Mouse (Mus musculus): ENCODE data around the gene Ccrl2. TPM values are rescaled to one million over a fixed set of nuclear protein-coding genes. Genes with fewer than 3 reads are reported as not detected.

Ccrl2 gene
- total and polyA plus RNA-seq, 3 experiments, result 5.3 to 13.0 (median 9.0) TPM

GRCm38 (mm10) chr9:111097543-111097942 lies 40.2 kb upstream of the Ccrl2 start:
- in situ Hi-C loops (cut with MboI; ENCODE audit: low pct_ligation_motif_present, low pct_unique_long_range_greater_than_20kb, low sequenced_read_pairs), result loop anchor here (10.0 kb wide), 1 partner anchor 117 kb away; no protein-coding TSS in a partner anchor
- H3K4me2 ChIP-seq (ENCODE audit: insufficient read depth, low read depth, poor library complexity, severe bottlenecking), result no peak overlapping the region
- H3K36me3 ChIP-seq (replicated peaks in 1 of 2; ENCODE audit: control insufficient read depth in 1 of 2, insufficient read depth in 1 of 2, low read length in 1 of 2), result no peaks in the 10 kb centered on the region
- H3K9ac ChIP-seq (ENCODE audit: insufficient read depth, low read depth), result no peak overlapping the region
- no peaks in the 10 kb centered on the region for H3K27me3 ChIP-seq (replicated peaks)
- TF ChIP-seq KAT2A (IDR thresholded peaks at IDR 0.05; ENCODE audit: insufficient replicate concordance, low read length) (no peak), E2F4 (IDR thresholded peaks at IDR 0.05; ENCODE audit: insufficient replicate concordance, low read depth, low read length) (no peak), POLR2A (IDR thresholded peaks at IDR 0.05; ENCODE audit: low read depth, low read length) (no peak), TCF12 (IDR thresholded peaks at IDR 0.05; ENCODE audit: low read depth, low read length) (no peak), SIN3A (IDR thresholded peaks at IDR 0.05; ENCODE audit: low read length) (no peak), IRF4 (IDR thresholded peaks at IDR 0.05; ENCODE audit: low read depth, low read length) (no peak)
- no peaks in the 10 kb centered on the region for H3K79me2 ChIP-seq (replicated peaks; ENCODE audit: control insufficient read depth, extremely low read depth, insufficient read depth, poor library complexity, severe bottlenecking)
- no peak for DNase-seq (ENCODE audit: extremely low read depth)
- no peak overlapping the region for H3K4me3 ChIP-seq (replicated peaks in 1 of 3; ENCODE audit: low read depth in 2 of 3, low read length in 2 of 3, poor library complexity in 1 of 3)
- H3K4me1 ChIP-seq (ENCODE audit: control insufficient read depth in 1 of 2, insufficient read depth in 2 of 2), result peaks cover 21 to 35% of the 10 kb centered on the region in 2 experiments
- dilution Hi-C loops (cut with MboI; ENCODE audit: extremely low pct_ligation_motif_present, extremely low pct_unique_long_range_greater_than_20kb, low sequenced_read_pairs), result no loop called here
- H3K27ac ChIP-seq (ENCODE audit: insufficient read depth, low read depth), result no peak overlapping the region
- no peaks in the 10 kb centered on the region for H3K9me3 ChIP-seq (replicated peaks; ENCODE audit: low read length)

GRCm38 (mm10) chr9:111096419-111097326 lies 39.4 kb upstream of the Ccrl2 start:
- peaks cover 21 to 35% of the 10 kb centered on the region in 2 experiments for H3K4me1 ChIP-seq (ENCODE audit: control insufficient read depth in 1 of 2, insufficient read depth in 2 of 2)
- peak overlapping the region; percentile 69 for H3K4me2 ChIP-seq (ENCODE audit: insufficient read depth, low read depth, poor library complexity, severe bottlenecking)
- DNase-seq (ENCODE audit: extremely low read depth), result peak; percentile 73
- no peaks in the 10 kb centered on the region for H3K9me3 ChIP-seq (replicated peaks; ENCODE audit: low read length)
- TF ChIP-seq ETS1 (conservative IDR thresholded peaks at IDR 0.05; ENCODE audit: low read depth, low read length) (no peak; the same call in 1 of the 2 replicates), MAFK (IDR thresholded peaks at IDR 0.05; ENCODE audit: insufficient replicate concordance, low read length) (no peak), NELFE (IDR thresholded peaks at IDR 0.05; ENCODE audit: low read depth, low read length) (no peak), KAT2A (IDR thresholded peaks at IDR 0.05; ENCODE audit: insufficient replicate concordance, low read length) (no peak), HCFC1 (IDR thresholded peaks at IDR 0.05; ENCODE audit: low read depth, low read length) (no peak), ZMIZ1 (IDR thresholded peaks at IDR 0.05; ENCODE audit: low read depth, low read length) (no peak), MXI1 (IDR thresholded peaks at IDR 0.05; ENCODE audit: low read depth, low read length) (no peak), USF2 (conservative IDR thresholded peaks at IDR 0.05; ENCODE audit: low read depth, low read length) (no peak), EP300 (IDR thresholded peaks at IDR 0.05; ENCODE audit: low read length) (peak; percentile 47; the same call in 1 of the 2 replicates), CHD2 (IDR thresholded peaks at IDR 0.05; ENCODE audit: low read length) (no peak), ZC3H11A (IDR thresholded peaks at IDR 0.05; ENCODE audit: low read depth, low read length) (no peak), POLR2AphosphoS2 (IDR thresholded peaks at IDR 0.05; ENCODE audit: low read depth, low read length) (no peak), ELF1 (IDR thresholded peaks at IDR 0.05; ENCODE audit: low read depth, low read length) (no peak), MAX (IDR thresholded peaks at IDR 0.05; ENCODE audit: low read length) (no peak), BHLHE40 (IDR thresholded peaks at IDR 0.05; ENCODE audit: low read depth, low read length) (peak; percentile 98), MEF2A (IDR thresholded peaks at IDR 0.05; ENCODE audit: borderline replicate concordance, low read depth, low read length) (no peak), SIN3A (IDR thresholded peaks at IDR 0.05; ENCODE audit: low read length) (no peak), NRF1 (IDR thresholded peaks at IDR 0.05; ENCODE audit: low read depth, low read length) (no peak), JUND (conservative IDR thresholded peaks at IDR 0.05; ENCODE audit: low read depth, low read length) (no peak), IRF4 (IDR thresholded peaks at IDR 0.05; ENCODE audit: low read depth, low read length) (peak; percentile 78), ZKSCAN1 (IDR thresholded peaks at IDR 0.05; ENCODE audit: borderline replicate concordance, low read depth, low read length) (no peak)
- H3K27me3 ChIP-seq (replicated peaks), result peaks cover 3% of the 10 kb centered on the region
- H3K36me3 ChIP-seq (replicated peaks in 1 of 2; ENCODE audit: control insufficient read depth in 1 of 2, insufficient read depth in 1 of 2, low read length in 1 of 2), result no peaks in the 10 kb centered on the region
- dilution Hi-C loops (cut with MboI; ENCODE audit: extremely low pct_ligation_motif_present, extremely low pct_unique_long_range_greater_than_20kb, low sequenced_read_pairs) (no loop called here), in situ Hi-C loops (cut with MboI; ENCODE audit: low pct_ligation_motif_present, low pct_unique_long_range_greater_than_20kb, low sequenced_read_pairs) (loop anchor here (10.0 kb wide), 1 partner anchor 118 kb away; no protein-coding TSS in a partner anchor)
- H3K4me3 ChIP-seq (replicated peaks in 1 of 3; ENCODE audit: low read depth in 2 of 3, low read length in 2 of 3, poor library complexity in 1 of 3), result no peak overlapping the region
- H3K9ac ChIP-seq (ENCODE audit: insufficient read depth, low read depth), result no peak overlapping the region
- no peak overlapping the region for H3K27ac ChIP-seq (ENCODE audit: insufficient read depth, low read depth)
- no peaks in the 10 kb centered on the region for H3K79me2 ChIP-seq (replicated peaks; ENCODE audit: control insufficient read depth, extremely low read depth, insufficient read depth, poor library complexity, severe bottlenecking)
